Comparison of ENCODE assay signal across 8 mouse cellular contexts in the genomic region with DNA sequence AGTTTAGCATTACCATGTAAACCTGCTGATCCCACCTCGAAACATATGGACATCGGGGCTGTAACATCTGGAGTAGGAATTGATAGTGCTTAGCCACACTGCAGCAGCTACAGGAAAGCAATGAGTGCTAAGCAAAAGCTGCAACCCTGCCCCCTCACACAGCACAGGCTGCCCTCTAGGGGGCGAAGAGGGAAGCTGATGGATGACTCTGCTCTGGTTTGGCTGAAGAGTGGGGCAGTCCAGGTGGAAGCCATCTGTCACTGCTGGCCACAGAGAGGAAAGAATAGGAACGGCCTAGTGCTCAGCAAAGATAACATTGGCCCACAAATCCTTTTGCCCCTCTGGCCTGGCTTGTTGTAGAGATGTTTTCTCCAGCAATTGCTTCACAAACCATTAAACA.
DNase-seq lines count a peak whose midpoint lies in the region; ATAC-seq and TF ChIP-seq lines count a peak whose summit lies in the region.

No protein-coding gene starts in this region.

- H3K4me1 ChIP-seq in forebrain, embryonic 14.5 days (ENCODE audit: control insufficient read depth, insufficient read depth, low read length), result 0 out of 2 replicates have a peak, but pooled peaks cover 3% of the 10 kb centered on the region
- H3K4me1 ChIP-seq in midbrain, embryonic 11.5 days (ENCODE audit: control insufficient read depth, insufficient read depth, low read length), result peaks cover 3% of the 10 kb centered on the region; the same call in 1 of the 2 replicates
- no peaks in the 10 kb centered on the region for H3K4me1 ChIP-seq in testis, adult 2 months (ENCODE audit: control insufficient read depth, insufficient read depth, low read length)

- H3K27me3 ChIP-seq in forebrain, embryonic 14.5 days (replicated peaks; ENCODE audit: control insufficient read depth, insufficient read depth, low read length), result no peaks in the 10 kb centered on the region
- no peaks in the 10 kb centered on the region for H3K27me3 ChIP-seq in midbrain, embryonic 11.5 days (ENCODE audit: control insufficient read depth, insufficient read depth, low read length)
- no peaks in the 10 kb centered on the region for H3K27me3 ChIP-seq in testis, adult 2 months (ENCODE audit: control insufficient read depth, insufficient read depth, low read length)

- 45% methylated on average over 4 of the region's 4 CpGs for WGBS in forebrain, embryonic 14.5 days
- 47% methylated on average over 4 of the region's 4 CpGs for WGBS in midbrain, embryonic 11.5 days

- H3K27ac ChIP-seq in forebrain, embryonic 14.5 days (ENCODE audit: low read depth, low read length), result 0 out of 2 replicates have a peak overlapping the region, but pooled peaks have one; percentile 18
- no peak overlapping the region for H3K27ac ChIP-seq in midbrain, embryonic 11.5 days (ENCODE audit: low read depth, low read length)
- H3K27ac ChIP-seq in testis, adult 2 months (ENCODE audit: control insufficient read depth, insufficient read depth, low read depth, low read length), result no peak overlapping the region

- intact Hi-C loops in heart, postnatal 36 days (cut with DNase I), result no loop called here

- no peak overlapping the region for H3K4me2 ChIP-seq in forebrain, embryonic 14.5 days (ENCODE audit: low read length)
- no peak overlapping the region for H3K4me2 ChIP-seq in midbrain, embryonic 11.5 days

- no peaks in the 10 kb centered on the region for H3K9me3 ChIP-seq in forebrain, embryonic 14.5 days (replicated peaks; ENCODE audit: control insufficient read depth, low read length)
- no peaks in the 10 kb centered on the region for H3K9me3 ChIP-seq in midbrain, embryonic 11.5 days (ENCODE audit: control insufficient read depth, low read length)

- DNase-seq in layer of hippocampus, adult 18-20 months (ENCODE audit: low spot score in 2 of 2), result peak; percentile 43 to 58
- DNase-seq in layer of hippocampus, adult 8-10 months (ENCODE audit: low spot score in 2 of 2), result no peak
- DNase-seq in forebrain, embryonic 14.5 days (ENCODE audit: low spot score), result peak; percentile 71
- DNase-seq in heart, postnatal 36 days, result peak; percentile 76 to 77
- peak; percentile 84 to 89 for DNase-seq in kidney, postnatal 4 days
- DNase-seq in midbrain, embryonic 11.5 days (ENCODE audit: low spot score, missing footprints), result peak; percentile 91

- no peak overlapping the region for H3K4me3 ChIP-seq in forebrain, embryonic 14.5 days (ENCODE audit: low read depth, low read length)
- H3K4me3 ChIP-seq in midbrain, embryonic 11.5 days (ENCODE audit: low read depth, low read length), result no peak overlapping the region
- no peak overlapping the region for H3K4me3 ChIP-seq in testis, adult 2 months (ENCODE audit: control insufficient read depth, low read depth, low read length)

- peak; percentile 98 for ATAC-seq in cerebellum, adult (ENCODE audit: insufficient number of reproducible peaks, low FRiP score, low TSS enrichment)
- ATAC-seq in forebrain, embryonic 14.5 days, result peak; percentile 81
- peak; percentile 78 for ATAC-seq in midbrain, embryonic 11.5 days (ENCODE audit: low FRiP score)

- TF ChIP-seq CTCF in testis, adult 2 months (IDR thresholded peaks at IDR 0.05; ENCODE audit: control insufficient read depth, insufficient read depth, insufficient replicate concordance, low read depth, low read length), result peak; percentile 65; the same call in 1 of the 2 replicates

- H3K36me3 ChIP-seq in forebrain, embryonic 14.5 days (ENCODE audit: control insufficient read depth, insufficient read depth, low read length), result no peaks in the 10 kb centered on the region
- no peaks in the 10 kb centered on the region for H3K36me3 ChIP-seq in midbrain, embryonic 11.5 days (ENCODE audit: control insufficient read depth, insufficient read depth, low read length)
- no peaks in the 10 kb centered on the region for H3K36me3 ChIP-seq in testis, adult 2 months (ENCODE audit: control insufficient read depth, insufficient read depth, low read length)

- no peak for TF ChIP-seq POLR2A in testis, adult 2 months (IDR thresholded peaks at IDR 0.05; ENCODE audit: control insufficient read depth, low read depth, low read length)

- no peak overlapping the region for H3K9ac ChIP-seq in forebrain, embryonic 14.5 days (ENCODE audit: low read length)
- no peak overlapping the region for H3K9ac ChIP-seq in midbrain, embryonic 11.5 days (ENCODE audit: low read length)

Comparison
In these comparisons a context has a peak if more than half of its experiments do, and no peak if none do; other contexts are left out.
1. DNase-seq: peak in layer of hippocampus, adult 18-20 months (2 of 2), forebrain, embryonic 14.5 days (single experiment), heart, postnatal 36 days (2 of 2), kidney, postnatal 4 days (2 of 2) and midbrain, embryonic 11.5 days (single experiment); none in layer of hippocampus, adult 8-10 months (0 of 2).
2. Peak in every context shown above with its lines, with median percentiles within 50 percentile points of each other: ATAC-seq.